Mouse (Mus musculus) megakaryocyte, embryonic 14.5 days (primary cell): ENCODE data around the gene Sav1. TPM values are rescaled to one million over a fixed set of nuclear protein-coding genes. Genes with fewer than 3 reads are reported as not detected.

Source experiments
- H3K27me3 ChIP-seq: replicated peaks from 2 replicates; pipeline ENCODE3; 2012; ENCODE audit warnings: inconsistent platforms
- H3K36me3 ChIP-seq: replicated peaks from 2 replicates; pipeline ENCODE3; 2012; ENCODE audit warnings: low read length, inconsistent platforms, mixed read lengths
- H3K4me1 ChIP-seq: 2 replicates; pipeline ENCODE4 v1.6.1; 2012; ENCODE audit warnings: inconsistent platforms
- H3K4me3 ChIP-seq: replicated peaks from 2 replicates; pipeline ENCODE3; 2012; ENCODE audit warnings: moderate library complexity, mild to moderate bottlenecking, inconsistent platforms
- H3K9me3 ChIP-seq: 2 replicates; pipeline ENCODE4 v1.6.1; 2012; ENCODE audit warnings: inconsistent platforms
- FLI1 ChIP-seq: IDR thresholded peaks from 2 replicates; pipeline ENCODE4 v1.6.1; 2012; ENCODE audit warnings: low read length, inconsistent platforms, mixed read lengths
- GATA1 ChIP-seq: IDR thresholded peaks from 3 replicates; pipeline ENCODE4 v1.6.1; 2012; ENCODE audit warnings: mixed read lengths, low read length, inconsistent platforms, borderline replicate concordance
- polyA plus RNA-seq: library from polyadenylated mRNA; stranded (reverse); fragments of >175 nt; gene quantifications from 2 replicates; pipeline ENCODE4 v1.2.3, GENCODE M21; 2012; ENCODE audit warnings: low replicate concordance; ENCODE audit not compliant: insufficient read depth

Sav1 gene
- polyA plus RNA-seq, 1 experiment = 9.6 TPM

GRCm38 (mm10) chr12:69963141-69963540, 23.7 kb downstream of the Sav1 start:
- H3K36me3 ChIP-seq = peaks cover 89% of the 10 kb centered on the region
- no peaks in the 10 kb centered on the region for H3K27me3 ChIP-seq
- peaks cover 22% of the 10 kb centered on the region for H3K4me1 ChIP-seq
- no peaks in the 10 kb centered on the region for H3K9me3 ChIP-seq
- TF ChIP-seq FLI1 (no peak), GATA1 (no peak)
- H3K4me3 ChIP-seq = no peak overlapping the region

DNA sequence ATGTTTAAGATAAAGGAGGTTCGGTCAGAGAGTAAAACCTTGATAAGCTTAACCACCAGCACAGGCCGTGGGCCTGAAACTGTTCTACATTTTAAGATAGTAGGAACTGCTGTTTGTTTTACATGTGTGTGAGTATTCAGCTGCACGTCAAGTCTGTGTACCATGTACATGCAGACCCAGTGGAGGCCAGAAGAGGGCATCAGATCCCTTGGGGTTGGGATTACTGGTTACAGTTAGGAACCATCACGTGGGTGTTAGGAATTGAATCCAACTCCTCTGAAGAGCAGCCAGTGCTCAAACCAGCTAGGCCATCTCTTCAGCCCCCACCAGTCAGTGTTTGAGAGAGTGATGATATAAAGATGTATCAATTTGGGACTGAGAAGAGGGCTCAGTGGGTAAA, 24.3 kb downstream of the Sav1 start:
- H3K36me3 ChIP-seq = peaks cover 85% of the 10 kb centered on the region
- no peak overlapping the region for H3K4me3 ChIP-seq
- peaks cover 24% of the 10 kb centered on the region for H3K4me1 ChIP-seq
- no peaks in the 10 kb centered on the region for H3K9me3 ChIP-seq
- H3K27me3 ChIP-seq = no peaks in the 10 kb centered on the region
- no peak for TF ChIP-seq FLI1

DNA sequence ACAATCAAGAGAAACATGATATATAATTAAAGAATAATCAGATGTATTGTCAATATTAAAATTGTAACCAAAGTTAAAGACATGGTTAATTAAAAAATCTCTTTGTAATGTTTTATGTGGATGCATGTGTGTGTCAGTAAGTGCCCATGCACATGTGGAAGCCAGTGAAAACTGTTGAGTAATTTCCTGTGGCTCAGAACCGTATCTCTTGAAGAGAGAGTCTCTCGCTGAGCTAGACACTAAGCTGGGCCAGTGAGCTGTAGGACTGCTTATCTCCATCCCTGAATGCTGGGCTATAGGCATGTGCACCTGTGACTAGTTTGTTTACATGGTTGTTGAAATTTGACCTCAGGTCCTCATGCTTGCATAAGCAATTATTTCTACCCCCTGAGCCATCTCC, 29.4 kb downstream of the Sav1 start:
- peaks cover 4% of the 10 kb centered on the region for H3K4me1 ChIP-seq
- no peaks in the 10 kb centered on the region for H3K27me3 ChIP-seq
- H3K36me3 ChIP-seq = peaks cover 37% of the 10 kb centered on the region
- TF ChIP-seq GATA1 (no peak), FLI1 (no peak)
- no peak overlapping the region for H3K4me3 ChIP-seq
- H3K9me3 ChIP-seq = no peaks in the 10 kb centered on the region

DNA sequence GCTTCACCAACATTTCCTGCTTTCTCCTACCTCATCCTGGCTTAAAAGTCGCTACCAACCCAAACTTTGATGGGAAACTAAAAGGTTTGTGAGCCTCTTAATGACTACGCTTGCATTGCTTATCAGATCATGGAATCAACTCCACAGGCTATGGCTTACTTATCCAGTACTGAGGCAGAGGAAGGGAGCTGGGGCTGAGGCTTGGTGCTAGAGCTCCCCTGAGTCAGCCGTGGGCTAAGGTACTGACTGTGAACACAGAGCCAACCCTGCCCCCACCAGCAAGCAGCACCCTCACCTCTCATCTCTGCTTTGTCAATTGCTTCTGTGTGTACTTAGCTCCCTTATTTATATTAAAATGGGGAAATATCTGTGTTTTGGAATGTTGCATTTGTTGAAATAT, 39.3 kb downstream of the Sav1 start:
- Histone ChIP-seq H3K9me3 (no peaks in the 10 kb centered on the region), H3K36me3 (no peaks in the 10 kb centered on the region), H3K4me3 (no peak overlapping the region), H3K4me1 (no peaks in the 10 kb centered on the region), H3K27me3 (no peaks in the 10 kb centered on the region)
- no peak for TF ChIP-seq FLI1
- no peak for TF ChIP-seq GATA1

DNA sequence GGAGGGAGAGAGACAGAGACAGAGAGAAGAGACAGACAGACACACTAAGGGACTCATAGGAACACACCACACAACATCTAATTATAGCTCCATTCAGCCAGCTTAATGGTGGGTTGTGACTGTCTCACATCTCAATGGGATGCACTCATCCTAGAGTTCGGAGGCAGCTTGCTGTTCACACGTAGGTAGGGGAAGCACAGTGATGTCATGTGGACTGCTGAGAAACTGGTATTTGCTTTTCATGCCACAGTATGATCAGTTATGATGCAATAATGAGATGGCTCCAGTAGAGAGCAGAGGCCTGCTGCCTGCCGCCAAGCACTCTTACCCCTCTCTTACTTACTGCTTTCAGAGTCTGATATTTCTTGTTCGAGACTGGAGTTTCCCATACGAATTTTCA, 40.9 kb downstream of the Sav1 start:
- no peak overlapping the region for H3K4me3 ChIP-seq
- TF ChIP-seq FLI1 (no peak), GATA1 (no peak)

DNA sequence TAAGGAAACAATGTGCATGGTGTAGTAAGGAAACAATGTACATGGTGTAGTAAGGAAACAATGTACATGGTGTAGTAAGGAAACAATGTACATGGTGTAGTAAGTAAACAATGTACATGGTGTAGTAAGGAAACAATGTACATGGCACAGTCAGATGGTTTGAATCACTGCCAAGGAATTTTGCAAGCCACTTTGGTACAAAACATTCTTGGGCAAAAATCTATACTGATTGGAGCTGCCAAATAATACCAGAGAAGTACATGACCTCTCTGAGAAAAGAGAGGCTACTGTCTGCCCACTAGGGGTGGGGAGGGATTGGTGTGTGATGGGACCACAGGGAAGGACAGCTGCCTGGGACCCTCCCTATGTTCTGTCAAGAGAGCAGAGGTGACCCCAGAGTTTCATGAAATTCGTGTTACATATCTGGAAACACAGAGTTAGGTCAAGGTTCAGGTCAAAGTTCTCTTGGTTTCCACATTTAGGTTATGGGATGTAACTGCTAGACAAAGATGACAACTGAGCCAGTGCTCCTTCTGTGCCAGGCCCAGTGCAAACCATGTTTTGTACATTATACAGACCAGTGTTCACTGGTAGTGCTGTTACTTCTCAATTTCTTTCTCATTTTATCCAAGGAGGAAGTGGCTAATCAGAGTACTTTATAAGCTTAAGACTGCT, 45.0 kb downstream of the Sav1 start:
- Histone ChIP-seq H3K27me3 (no peaks in the 10 kb centered on the region), H3K4me3 (no peak overlapping the region), H3K4me1 (no peaks in the 10 kb centered on the region), H3K36me3 (no peaks in the 10 kb centered on the region), H3K9me3 (peaks cover 5% of the 10 kb centered on the region)
- TF ChIP-seq FLI1 = no peak
- no peak for TF ChIP-seq GATA1

More for the DNA sequence above, 40.9 kb downstream of the Sav1 start:
- Histone ChIP-seq H3K4me1 (no peaks in the 10 kb centered on the region), H3K9me3 (no peaks in the 10 kb centered on the region), H3K36me3 (no peaks in the 10 kb centered on the region), H3K27me3 (no peaks in the 10 kb centered on the region)

GRCm38 (mm10) chr12:69939291-69939690, 47.5 kb downstream of the Sav1 start:
- no peaks in the 10 kb centered on the region for H3K36me3 ChIP-seq
- TF ChIP-seq GATA1 (no peak), FLI1 (no peak)
- H3K4me1 ChIP-seq = no peaks in the 10 kb centered on the region
- peaks cover 4% of the 10 kb centered on the region for H3K27me3 ChIP-seq
- no peak overlapping the region for H3K4me3 ChIP-seq
- peaks cover 5% of the 10 kb centered on the region for H3K9me3 ChIP-seq

DNA sequence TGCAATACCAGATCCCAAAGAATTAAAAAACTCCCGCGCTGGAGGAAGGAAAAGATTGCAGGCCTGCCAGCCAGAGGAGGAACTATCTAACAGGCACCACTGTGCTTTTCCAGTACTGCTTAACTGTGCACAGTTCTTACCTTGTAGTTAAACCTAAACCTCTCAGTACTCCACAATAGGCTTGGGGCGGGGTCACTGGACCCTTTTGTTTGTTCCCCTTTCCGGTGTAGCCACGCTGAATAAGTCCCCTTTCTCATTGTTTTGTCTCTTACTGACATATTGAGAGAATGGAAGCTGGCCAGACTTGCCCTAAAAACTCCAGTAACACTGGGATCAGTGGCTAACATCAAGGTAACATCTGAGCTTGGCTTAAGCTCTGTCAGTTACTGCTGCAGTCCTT, 49.1 kb downstream of the Sav1 start:
- Histone ChIP-seq H3K9me3 (peaks cover 5% of the 10 kb centered on the region), H3K27me3 (peaks cover 4% of the 10 kb centered on the region), H3K4me3 (no peak overlapping the region), H3K4me1 (no peaks in the 10 kb centered on the region), H3K36me3 (no peaks in the 10 kb centered on the region)
- no peak for TF ChIP-seq GATA1
- no peak for TF ChIP-seq FLI1

GRCm38 (mm10) chr12:69926716-69927115, 60.1 kb downstream of the Sav1 start:
- TF ChIP-seq GATA1 = no peak
- no peak for TF ChIP-seq FLI1
- Histone ChIP-seq H3K4me1 (peaks cover 14% of the 10 kb centered on the region), H3K36me3 (no peaks in the 10 kb centered on the region), H3K27me3 (peaks cover 3% of the 10 kb centered on the region), H3K4me3 (no peak overlapping the region), H3K9me3 (no peaks in the 10 kb centered on the region)

GRCm38 (mm10) chr12:69924012-69924411, 62.8 kb downstream of the Sav1 start:
- Histone ChIP-seq H3K27me3 (peaks cover 3% of the 10 kb centered on the region), H3K4me1 (peaks cover 14% of the 10 kb centered on the region), H3K36me3 (no peaks in the 10 kb centered on the region), H3K9me3 (no peaks in the 10 kb centered on the region), H3K4me3 (no peak overlapping the region)
- TF ChIP-seq FLI1 = no peak
- TF ChIP-seq GATA1 = no peak

- peaks cover 14% of the 10 kb centered on the region for H3K4me1 ChIP-seq
- no peak for TF ChIP-seq GATA1
- TF ChIP-seq FLI1 = no peak
- peaks cover 3% of the 10 kb centered on the region for H3K27me3 ChIP-seq
- no peaks in the 10 kb centered on the region for H3K36me3 ChIP-seq
- no peaks in the 10 kb centered on the region for H3K9me3 ChIP-seq
- H3K4me3 ChIP-seq = no peak overlapping the region
These were observed 63.2 kb downstream of the Sav1 start for GRCm38 (mm10) chr12:69923603-69924002.
